Mouse (Mus musculus): Measurements from ENCODE around the gene Akap13.

Gene Akap13

DNA sequence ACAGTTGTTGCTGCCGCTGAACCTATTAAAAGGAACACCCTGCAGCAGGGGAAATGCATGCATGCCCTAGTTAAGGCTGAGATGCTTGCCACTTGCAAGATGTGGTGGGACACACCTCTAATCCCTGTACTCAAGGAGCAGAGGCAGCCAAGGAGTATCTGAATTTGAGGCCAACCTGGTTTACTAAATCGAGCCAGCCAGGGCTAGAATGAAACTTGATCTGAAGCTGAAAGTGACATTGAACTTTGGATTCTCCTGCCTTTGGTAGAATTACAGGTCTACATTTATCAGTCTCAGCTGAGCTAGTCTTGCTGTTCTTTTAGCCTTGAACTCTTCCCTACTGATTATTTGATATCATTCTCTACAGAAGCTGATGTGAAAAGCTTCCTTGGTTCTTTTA lies 172.5 kb downstream of the Akap13 start:
- in situ Hi-C loops (cut with MboI, MseI) = no loop called here

GRCm38 (mm10) chr7:75629669-75630068 lies 174.3 kb downstream of the Akap13 start:
- in situ Hi-C loops (cut with MboI, MseI) = no loop called here

DNA sequence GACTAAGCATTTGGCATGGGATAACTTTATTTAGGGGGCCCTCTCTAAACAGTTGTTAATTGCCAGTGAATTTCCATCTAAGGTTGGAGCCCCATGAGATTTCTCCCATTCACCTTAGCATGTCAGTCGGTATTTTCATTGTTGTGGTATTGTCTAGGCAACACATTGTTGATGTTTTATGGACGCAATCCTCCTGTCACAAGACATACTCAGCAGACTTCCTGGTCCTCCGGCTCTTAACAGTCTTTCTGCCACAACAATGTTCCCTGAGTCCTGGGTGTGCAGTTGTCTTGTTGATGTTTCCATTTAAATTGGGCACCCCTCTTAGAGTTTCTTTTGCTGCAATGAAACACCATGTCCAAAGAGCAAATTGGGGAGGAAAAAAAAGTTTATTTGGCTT lies 177.6 kb downstream of the Akap13 start:
- in situ Hi-C loops (cut with MboI, MseI) = no loop called here

DNA sequence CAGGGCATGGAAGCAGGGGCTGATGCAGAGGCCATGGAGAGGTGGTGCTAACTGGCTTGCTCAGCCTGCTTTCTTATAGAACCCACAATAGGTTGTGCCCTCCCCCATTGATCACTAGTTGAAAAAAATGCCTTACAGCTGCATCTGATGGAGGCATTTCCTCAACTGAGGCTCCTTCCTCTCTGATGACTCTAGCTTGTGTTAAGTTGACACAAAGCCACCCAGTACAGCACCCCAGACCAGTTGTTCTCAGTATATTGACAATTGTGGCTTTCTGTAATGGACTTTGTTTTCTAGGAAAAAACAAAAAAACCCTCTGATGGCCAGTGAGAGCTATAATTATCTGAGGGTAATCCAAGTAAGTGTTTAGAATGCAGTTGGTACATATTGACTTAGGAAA lies 178.1 kb downstream of the Akap13 start:
- in situ Hi-C loops (cut with MboI, MseI) = no loop called here

- in situ Hi-C loops (cut with MboI, MseI) = no loop called here
Observed at GRCm38 (mm10) chr7:75633807-75634526, 178.6 kb downstream of the Akap13 start.

DNA sequence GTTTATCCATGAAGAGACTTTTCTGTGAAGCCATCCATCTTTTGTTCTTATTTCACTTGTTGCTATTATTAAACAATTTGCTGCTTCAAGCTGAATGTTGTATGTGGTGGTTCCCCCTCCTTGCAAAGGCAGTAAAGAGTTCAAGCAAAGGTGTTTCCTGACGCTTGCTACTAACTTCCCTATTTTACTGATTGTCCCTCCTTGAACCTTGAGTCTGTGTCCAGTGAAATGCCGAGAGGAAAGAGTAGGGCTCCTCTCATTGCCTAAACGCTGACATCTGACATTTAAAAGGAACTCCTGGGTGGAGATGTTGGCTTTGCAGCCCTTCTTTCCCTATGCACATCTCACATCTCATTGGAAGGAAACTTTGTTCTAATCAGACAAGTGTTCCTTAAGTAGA lies 183.4 kb downstream of the Akap13 start:
- in situ Hi-C loops (cut with MboI, MseI) = no loop called here

DNA sequence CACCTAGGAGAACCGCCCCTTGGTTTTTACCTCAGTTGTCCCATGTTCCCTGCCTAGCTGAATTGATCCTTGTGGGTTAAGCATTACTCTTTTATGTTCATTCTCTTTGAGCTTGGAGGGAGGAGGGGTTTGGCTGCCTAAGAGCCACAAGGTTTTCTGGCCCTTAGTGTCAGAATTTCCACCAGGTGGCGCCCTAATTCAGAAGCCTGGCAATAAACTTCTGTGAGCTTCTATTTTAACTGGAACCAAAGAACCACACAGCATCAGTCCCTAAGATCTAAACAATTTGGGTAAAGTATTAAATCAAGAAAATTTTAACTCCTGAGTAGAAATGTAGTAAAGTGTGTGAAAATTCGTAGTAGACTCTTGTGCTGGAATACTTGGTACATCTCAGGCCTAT lies 184.2 kb downstream of the Akap13 start:
- in situ Hi-C loops (cut with MboI, MseI) = no loop called here

DNA sequence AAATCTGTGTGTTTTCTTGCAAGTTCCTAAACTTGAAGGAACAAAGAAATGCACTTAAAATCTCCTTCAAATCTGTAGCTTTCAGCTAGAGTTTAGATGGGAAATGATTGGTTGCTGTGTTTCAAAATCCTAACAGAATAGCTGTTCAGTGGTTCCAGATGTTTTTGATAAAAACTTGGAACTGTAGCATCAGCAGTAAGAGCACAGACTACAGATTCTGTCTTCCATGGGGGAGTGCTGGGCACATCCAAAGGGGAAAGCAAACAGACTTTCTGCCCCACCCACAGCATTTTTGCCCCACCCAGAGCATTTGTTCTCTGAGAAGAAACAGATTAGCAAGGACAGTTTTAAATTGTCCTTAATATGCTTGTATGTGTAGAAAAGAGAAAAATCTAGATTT lies 184.7 kb downstream of the Akap13 start:
- in situ Hi-C loops (cut with MboI, MseI) = loop anchor here (5.0 kb wide), 1 partner anchor 47 kb away; no protein-coding TSS in a partner anchor

DNA sequence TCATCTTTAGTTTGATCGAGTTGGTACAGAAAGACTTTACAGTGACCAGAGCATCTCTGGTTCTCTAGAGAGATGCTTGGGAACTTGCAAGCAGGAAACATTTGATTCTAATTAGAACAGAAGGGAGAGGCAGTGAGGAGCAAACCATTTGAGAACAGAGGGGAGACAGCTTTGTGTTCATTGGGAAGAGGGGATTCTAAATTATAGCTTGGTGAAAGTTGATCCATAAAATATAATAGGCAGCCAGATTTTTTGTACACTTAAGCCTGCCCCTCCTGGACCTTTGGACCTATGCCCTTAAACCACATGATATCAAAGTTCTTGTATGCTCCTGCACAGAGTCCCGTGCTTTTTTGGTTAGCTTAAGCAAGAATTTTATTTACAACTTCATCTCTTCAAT lies 185.3 kb downstream of the Akap13 start:
- in situ Hi-C loops (cut with MboI, MseI) = loop anchor here (5.0 kb wide), 1 partner anchor 47 kb away; no protein-coding TSS in a partner anchor

DNA sequence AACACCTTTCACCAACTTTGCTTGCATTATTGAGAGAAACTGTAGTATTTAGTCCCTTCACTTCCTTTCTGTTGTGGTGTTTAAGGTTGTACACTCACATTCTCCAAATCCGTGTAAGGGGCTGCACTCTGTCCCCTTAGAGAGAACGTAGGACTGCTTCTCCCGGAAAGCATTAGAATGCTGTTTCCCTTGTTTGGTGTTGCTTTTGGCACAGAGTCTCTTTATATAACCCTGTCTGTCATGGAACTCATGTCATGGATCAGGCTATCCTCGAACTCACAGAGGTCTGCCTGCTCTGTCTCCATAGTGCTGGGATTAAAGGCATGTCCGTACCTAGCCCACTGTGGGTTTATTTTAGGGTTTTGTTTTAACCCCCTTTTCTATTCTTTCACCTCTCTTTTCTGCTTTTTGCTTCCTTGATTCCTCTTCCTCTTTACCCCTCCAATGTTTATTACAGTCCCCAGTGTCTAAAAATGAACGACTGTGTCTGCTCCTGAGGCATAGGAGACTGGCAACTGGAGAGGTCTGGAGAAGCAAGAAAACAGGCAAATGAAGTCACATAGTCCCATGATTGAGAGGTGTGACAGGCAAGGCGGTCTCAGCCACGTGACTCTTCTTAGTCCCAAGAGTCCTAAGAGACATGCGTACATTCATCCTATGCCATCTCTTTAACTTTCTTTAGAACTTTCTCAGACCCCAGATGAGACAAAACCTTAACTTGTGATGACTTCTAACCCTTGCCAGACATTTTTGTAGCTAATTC lies 186.3 kb downstream of the Akap13 start:
- in situ Hi-C loops (cut with MboI, MseI) = loop anchor here (5.0 kb wide), 1 partner anchor 46 kb away; no protein-coding TSS in a partner anchor

GRCm38 (mm10) chr7:75642178-75642777 lies 186.9 kb downstream of the Akap13 start:
- in situ Hi-C loops (cut with MboI, MseI) = loop anchor here (5.0 kb wide), 1 partner anchor 45 kb away; no protein-coding TSS in a partner anchor

GRCm38 (mm10) chr7:75642846-75643563 lies 187.7 kb downstream of the Akap13 start:
- in situ Hi-C loops (cut with MboI, MseI) = loop anchor here (5.0 kb wide), 1 partner anchor 44 kb away; no protein-coding TSS in a partner anchor

GRCm38 (mm10) chr7:75643986-75644385 lies 188.7 kb downstream of the Akap13 start:
- in situ Hi-C loops (cut with MboI, MseI) = loop anchor here (5.0 kb wide), 1 partner anchor 43 kb away; no protein-coding TSS in a partner anchor

GRCm38 (mm10) chr7:75644585-75644984 lies 189.3 kb downstream of the Akap13 start:
- in situ Hi-C loops (cut with MboI, MseI) = loop anchor here (5.0 kb wide), 1 partner anchor 43 kb away; no protein-coding TSS in a partner anchor

DNA sequence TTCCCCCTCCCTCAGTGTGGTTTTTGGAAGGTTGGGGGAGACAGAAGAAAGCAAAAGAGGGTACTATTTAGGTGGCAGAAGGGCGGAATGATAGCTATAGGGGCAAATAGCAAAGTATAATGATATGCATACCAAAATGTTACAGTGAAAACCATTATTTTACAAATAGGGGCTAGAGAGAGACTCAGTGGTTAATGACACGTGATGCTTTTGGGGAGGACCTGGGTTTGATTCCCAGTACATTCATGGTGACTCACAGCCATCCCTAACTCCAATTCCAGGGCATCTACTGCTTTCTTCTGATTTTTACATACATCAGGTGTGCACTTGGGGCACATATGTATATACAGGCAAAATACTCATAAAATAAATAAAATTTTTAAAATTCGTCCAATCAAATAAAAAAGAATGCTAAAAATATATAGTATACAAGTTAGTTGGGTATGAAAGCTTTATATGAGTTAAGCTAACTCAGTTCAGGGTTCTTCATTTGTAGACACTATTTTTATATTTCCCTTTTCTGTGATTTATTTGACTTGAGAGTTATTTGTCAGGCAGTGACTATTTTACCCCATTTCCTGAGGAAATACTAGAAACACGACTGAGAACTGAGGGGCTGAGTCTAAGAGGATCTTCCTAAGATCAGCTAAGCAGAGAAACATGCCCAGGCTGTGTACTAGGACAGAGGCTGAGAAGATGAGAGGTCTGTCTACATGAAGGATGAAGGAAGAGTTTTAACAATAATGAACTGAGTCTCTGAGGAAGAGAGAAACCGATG lies 190.0 kb downstream of the Akap13 start:
- in situ Hi-C loops (cut with MboI, MseI) = no loop called here

DNA sequence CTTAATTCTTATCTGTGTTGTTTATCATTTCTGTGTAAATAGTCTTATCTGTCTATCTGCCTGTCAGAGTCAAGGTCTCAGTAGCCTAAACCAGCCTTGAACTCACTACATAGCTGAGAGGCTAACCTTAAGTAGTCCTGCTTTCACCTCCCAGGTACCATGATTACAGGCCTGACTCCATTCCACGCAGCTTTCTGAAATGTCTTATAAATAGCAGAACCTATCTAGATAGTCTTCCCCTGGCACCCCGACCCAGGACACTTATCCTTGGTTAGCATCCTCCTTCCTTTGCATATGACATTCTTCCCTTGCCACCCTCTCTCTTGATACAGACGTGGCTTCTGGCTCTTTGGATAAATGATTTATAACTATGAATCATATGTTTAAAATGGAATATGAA lies 192.7 kb downstream of the Akap13 start:
- in situ Hi-C loops (cut with MboI, MseI) = no loop called here

DNA sequence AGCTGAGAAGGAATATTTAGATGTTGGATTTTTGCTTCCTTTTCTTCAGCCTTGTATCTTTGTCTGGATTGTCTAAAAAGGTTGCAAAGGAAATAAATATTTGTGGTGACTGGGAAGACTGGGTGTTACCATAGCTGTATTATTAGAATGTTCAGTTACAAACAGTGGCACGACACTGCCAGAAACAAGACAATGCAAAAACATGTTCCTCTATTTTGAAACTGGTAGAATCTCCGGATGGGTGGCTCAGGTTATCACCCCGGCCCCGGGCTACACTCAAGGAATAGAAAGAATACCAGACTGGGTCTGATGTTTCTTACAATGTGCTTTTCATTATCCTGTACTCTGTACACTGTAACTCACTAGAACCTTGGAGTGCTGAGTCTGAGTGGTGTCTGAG lies 193.6 kb downstream of the Akap13 start:
- in situ Hi-C loops (cut with MboI, MseI) = no loop called here

- in situ Hi-C loops (cut with MboI, MseI) = loop anchor here (5.0 kb wide), 1 partner anchor 57 kb away; no protein-coding TSS in a partner anchor
Observed at GRCm38 (mm10) chr7:75649966-75650365, 194.6 kb downstream of the Akap13 start.

- in situ Hi-C loops (cut with MboI, MseI) = loop anchor here (5.0 kb wide), 1 partner anchor 54 kb away; no protein-coding TSS in a partner anchor
Observed at GRCm38 (mm10) chr7:75653684-75654317, 198.5 kb downstream of the Akap13 start.

All from T-helper 1 cell (primary cell).